Mouse (Mus musculus) liver, embryonic 14.5 days (tissue): ENCODE data around the gene Hdac4.

Source experiments
- CTCF ChIP-seq: IDR thresholded peaks from 2 replicates; pipeline ENCODE4 v1.5.1; 2016; ENCODE audit warnings: antibody characterized with exemption, low read depth, control low read depth
- EP300 ChIP-seq: IDR thresholded peaks from 2 replicates; pipeline ENCODE4 v1.6.1; 2016; ENCODE audit warnings: antibody characterized with exemption, low read depth

DNA sequence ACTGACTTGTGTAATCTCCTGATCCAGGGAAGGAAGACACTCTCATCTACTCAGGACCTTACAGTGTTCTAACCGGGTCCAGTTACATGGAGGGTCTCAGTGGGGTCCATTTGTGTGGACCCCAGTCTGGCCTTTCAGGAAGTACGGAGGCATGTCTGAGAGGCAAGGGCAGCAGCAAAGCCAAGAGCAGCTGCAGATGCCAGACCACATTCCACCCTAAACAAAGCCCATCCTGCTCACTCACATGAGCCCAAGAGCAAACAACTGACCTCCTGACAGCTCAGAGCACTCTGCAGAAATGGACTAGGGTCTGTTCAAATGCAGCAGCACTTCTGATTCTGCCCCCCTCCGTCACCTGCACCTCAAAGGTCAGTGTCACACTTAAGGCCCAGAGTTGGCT is 18.3 kb downstream of the Hdac4 start:
- TF ChIP-seq CTCF (no peak), EP300 (no peak)
